In the genomic region with DNA sequence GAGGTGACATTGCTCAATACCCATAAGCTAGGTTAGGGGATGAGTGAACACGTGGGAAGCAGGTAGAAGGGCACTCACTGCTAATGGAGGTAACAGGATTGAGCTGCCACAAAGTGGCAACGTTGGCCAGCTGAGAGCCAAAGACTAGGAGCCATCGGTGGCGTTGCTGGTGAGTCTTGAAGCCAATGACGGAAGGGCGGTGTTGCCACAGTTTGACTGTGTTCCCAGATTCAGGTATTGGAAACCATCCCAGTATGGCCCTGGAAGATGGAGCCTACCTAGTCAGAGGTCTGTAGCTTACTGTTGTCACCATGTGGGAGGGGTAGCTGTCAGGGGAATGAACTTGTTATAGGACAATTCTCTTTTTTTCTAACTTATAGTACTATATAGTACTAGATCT, we compare ENCODE assay signal across 26 mouse cellular contexts.
DNase-seq lines count a peak whose midpoint lies in the region; ATAC-seq and TF ChIP-seq lines count a peak whose summit lies in the region.
"Had no signal": no experiment of that assay in that cellular context is flagged by ENCODE, and none has a peak within 500 bp of the region (broad histone marks: within the 10 kb centered on the region; RNA-seq: fewer than 3 reads in every experiment).

No protein-coding gene starts in this region.

- no peaks in the 10 kb centered on the region for H3K36me3 ChIP-seq in liver, adult 2 months (ENCODE audit: control insufficient read depth, insufficient read depth, low read length)
- H3K36me3 ChIP-seq in testis, adult 2 months (ENCODE audit: control insufficient read depth, insufficient read depth, low read length): no peaks in the 10 kb centered on the region
- no peaks in the 10 kb centered on the region for H3K36me3 ChIP-seq in stomach, postnatal 0 days (ENCODE audit: control insufficient read depth, insufficient read depth, low read length)
- H3K36me3 ChIP-seq: embryonic facial prominence, embryonic 10.5 days; embryonic facial prominence, embryonic 12.5 days; forebrain, embryonic 10.5 days; forebrain, embryonic 12.5 days; G1E had no signal

- DNase-seq in cerebellum, postnatal 10 days: peak; percentile 50 to 53
- no peak for DNase-seq in cerebellum, adult 18-20 months
- peak; percentile 92 for DNase-seq in liver, adult 2 months (ENCODE audit: extremely low read depth, low read depth, low spot score)
- no peak for DNase-seq in liver
- DNase-seq in testis, postnatal 10 days (ENCODE audit: low spot score): no peak
- DNase-seq in fat pad, adult 2 months (ENCODE audit: extremely low read depth, low read depth, low spot score): peak; percentile 81
- DNase-seq in stomach, postnatal 0 days (ENCODE audit: low spot score): no peak
- DNase-seq: adrenal gland, adult 8-10 months; adrenal gland, postnatal 14 days; adrenal gland, postnatal 36 days; B cell, adult 2 months; cerebellum, adult 11-12 months; cerebellum, adult 8-10 months; cerebellum, adult 9-11 months had no signal

- 15% methylated on average over 6 of the region's 6 CpGs for WGBS in liver, adult 2 months
- WGBS in stomach, postnatal 0 days: 85% methylated on average over 6 of the region's 6 CpGs

- no peaks in the 10 kb centered on the region for H3K79me2 ChIP-seq in liver, adult 2 months (ENCODE audit: control insufficient read depth, insufficient read depth, low read length)

- H3K4me3 ChIP-seq in liver, adult 2 months (ENCODE audit: insufficient read depth, low read depth, low read length): no peak overlapping the region
- no peak overlapping the region for H3K4me3 ChIP-seq in testis, adult 2 months (ENCODE audit: control insufficient read depth, low read depth, low read length)
- H3K4me3 ChIP-seq in stomach, postnatal 0 days (ENCODE audit: low read depth, low read length): no peak overlapping the region
- H3K4me3 ChIP-seq: embryonic facial prominence, embryonic 10.5 days; embryonic facial prominence, embryonic 12.5 days; forebrain, embryonic 10.5 days; forebrain, embryonic 12.5 days had no signal

- no peak overlapping the region for H3K4me2 ChIP-seq in stomach, postnatal 0 days (replicated peaks; ENCODE audit: low read depth)
- H3K4me2 ChIP-seq: embryonic facial prominence, embryonic 12.5 days; forebrain, embryonic 12.5 days had no signal

- no peak for TF ChIP-seq POLR2A in liver, adult 2 months (IDR thresholded peaks at IDR 0.05; ENCODE audit: extremely low read depth, insufficient read depth, low read length)
- no peak for TF ChIP-seq POLR2A in testis, adult 2 months (IDR thresholded peaks at IDR 0.05; ENCODE audit: control insufficient read depth, low read depth, low read length)

- no peaks in the 10 kb centered on the region for H3K9me3 ChIP-seq in stomach, postnatal 0 days (ENCODE audit: control insufficient read depth, low read length)
- H3K9me3 ChIP-seq: embryonic facial prominence, embryonic 10.5 days; embryonic facial prominence, embryonic 12.5 days; forebrain, embryonic 10.5 days; forebrain, embryonic 12.5 days; G1E had no signal

- no peak for TF ChIP-seq EP300 in stomach, postnatal 0 days (optimal IDR thresholded peaks at IDR 0.05)

- no peak for ATAC-seq in stomach, postnatal 0 days (ENCODE audit: low FRiP score, low TSS enrichment)
- ATAC-seq: activated CD4-positive, CD25-positive, alpha-beta regulatory T cell, adult 4 months; CD4-positive, CD25-positive, alpha-beta regulatory T cell, adult 4 months; forebrain, embryonic 14.5 days; forebrain, embryonic 16.5 days; Patski had no signal

- no peak overlapping the region for H3K9ac ChIP-seq in liver, adult 2 months (ENCODE audit: low read depth, low read length)
- H3K9ac ChIP-seq in stomach, postnatal 0 days (ENCODE audit: low read length): no peak overlapping the region
- H3K9ac ChIP-seq: embryonic facial prominence, embryonic 12.5 days; forebrain, embryonic 12.5 days had no signal

- no peaks in the 10 kb centered on the region for H3K27me3 ChIP-seq in liver, adult 2 months (ENCODE audit: control insufficient read depth, insufficient read depth, low read length)
- H3K27me3 ChIP-seq in testis, adult 2 months (ENCODE audit: control insufficient read depth, insufficient read depth, low read length): no peaks in the 10 kb centered on the region
- no peaks in the 10 kb centered on the region for H3K27me3 ChIP-seq in stomach, postnatal 0 days (ENCODE audit: control insufficient read depth, insufficient read depth, low read length)
- H3K27me3 ChIP-seq: CH12.LX; embryonic facial prominence, embryonic 12.5 days; Patski had no signal

- no peak for TF ChIP-seq CTCF in liver, adult 2 months (IDR thresholded peaks at IDR 0.05; ENCODE audit: low read depth, low read length)
- no peak for TF ChIP-seq CTCF in testis, adult 2 months (IDR thresholded peaks at IDR 0.05; ENCODE audit: control insufficient read depth, insufficient read depth, insufficient replicate concordance, low read depth, low read length)
- no peak for TF ChIP-seq CTCF in stomach, postnatal 0 days (IDR thresholded peaks at IDR 0.05; ENCODE audit: low read depth)

- H3K27ac ChIP-seq in liver, adult 2 months (replicated peaks; ENCODE audit: insufficient read depth, low read depth, low read length): no peak overlapping the region
- H3K27ac ChIP-seq in testis, adult 2 months (ENCODE audit: control insufficient read depth, insufficient read depth, low read depth, low read length): 0 out of 2 replicates have a peak overlapping the region, but pooled peaks have one; percentile 36
- H3K27ac ChIP-seq in stomach, postnatal 0 days (replicated peaks): no peak overlapping the region
- H3K27ac ChIP-seq: embryonic facial prominence, embryonic 10.5 days; embryonic facial prominence, embryonic 12.5 days; forebrain, embryonic 10.5 days; forebrain, embryonic 12.5 days had no signal

- H3K4me1 ChIP-seq in liver, adult 2 months (ENCODE audit: control insufficient read depth, insufficient read depth, low read length): peaks cover 18% of the 10 kb centered on the region
- H3K4me1 ChIP-seq in testis, adult 2 months (ENCODE audit: control insufficient read depth, insufficient read depth, low read length): peaks cover 4% of the 10 kb centered on the region
- H3K4me1 ChIP-seq in stomach, postnatal 0 days (replicated peaks; ENCODE audit: control insufficient read depth, insufficient read depth): peaks cover 5% of the 10 kb centered on the region

Comparison
In these comparisons a context has a peak if more than half of its experiments do, and no peak if none do; other contexts are left out.
1. DNase-seq: peak in cerebellum, postnatal 10 days (2 of 2), liver, adult 2 months (single experiment) and fat pad, adult 2 months (single experiment); none in cerebellum, adult 18-20 months (0 of 2), liver (single experiment), testis, postnatal 10 days (single experiment) and stomach, postnatal 0 days (single experiment).